Mouse (Mus musculus): ENCODE measurements at regions not wholly inside any gene's neighbourhood (a gene's known extent, or its start where the extent isn't known, plus 50 kb on each side); places are given as distances from the start of the nearest gene placed in this dataset.

DNA sequence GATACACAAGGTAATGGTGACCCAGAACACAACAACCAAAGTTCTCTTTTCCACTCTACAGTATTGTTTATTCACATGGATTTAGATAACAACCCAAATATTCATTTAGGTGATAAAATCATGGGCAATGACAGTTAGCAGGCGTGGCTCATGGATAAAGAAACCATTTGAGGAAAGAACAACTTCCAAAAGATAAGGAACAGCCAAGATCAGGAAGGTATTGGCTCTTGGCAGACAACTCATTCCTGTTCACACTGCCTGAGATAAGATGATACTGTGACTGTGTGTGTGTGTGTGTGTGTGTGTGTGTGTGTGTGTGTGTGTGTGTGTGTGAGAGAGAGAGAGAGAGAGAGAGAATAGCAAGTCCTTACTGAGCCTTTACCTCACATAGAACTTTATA lies 285.7 kb upstream of the Pard3b start:
- H3K9me3 ChIP-seq (ENCODE audit: control insufficient read depth, insufficient read depth, low read depth, low read length), result no peaks in the 10 kb centered on the region
- TF ChIP-seq HCFC1 (IDR thresholded peaks at IDR 0.05; ENCODE audit: borderline replicate concordance, insufficient read depth, low read length) (no peak), CHD2 (IDR thresholded peaks at IDR 0.05; ENCODE audit: low read depth, low read length) (no peak), MAFK (IDR thresholded peaks at IDR 0.05; ENCODE audit: insufficient read depth, low read depth, low read length) (no peak), ZC3H11A (IDR thresholded peaks at IDR 0.05; ENCODE audit: borderline replicate concordance, low read depth, low read length) (no peak), ZNF384 (IDR thresholded peaks at IDR 0.05; ENCODE audit: low read depth, low read length) (no peak)
- DNase-seq (ENCODE audit: low read depth, low spot score), result no peak
- no peak overlapping the region for H3K27ac ChIP-seq (ENCODE audit: insufficient read depth, low read depth, low read length, poor library complexity, severe bottlenecking)
- H3K36me3 ChIP-seq (ENCODE audit: control insufficient read depth, insufficient read depth, low read length, poor library complexity, severe bottlenecking), result no peaks in the 10 kb centered on the region
- in situ Hi-C loops (cut with MboI; ENCODE audit: low sequenced_read_pairs in 2 of 2, unreplicated experiment in 2 of 2), result no loop called here
- no peak overlapping the region for H3K9ac ChIP-seq (ENCODE audit: insufficient read depth, low read depth, low read length, poor library complexity, severe bottlenecking)
- no peak overlapping the region for H3K4me3 ChIP-seq (ENCODE audit: insufficient read depth in 1 of 2, low read depth in 1 of 2, low read length in 2 of 2, poor library complexity in 1 of 2, severe bottlenecking in 1 of 2)
- no peaks in the 10 kb centered on the region for H3K4me1 ChIP-seq (ENCODE audit: control insufficient read depth in 2 of 2, insufficient read depth in 2 of 2, low read length in 2 of 2, poor library complexity in 1 of 2)

DNA sequence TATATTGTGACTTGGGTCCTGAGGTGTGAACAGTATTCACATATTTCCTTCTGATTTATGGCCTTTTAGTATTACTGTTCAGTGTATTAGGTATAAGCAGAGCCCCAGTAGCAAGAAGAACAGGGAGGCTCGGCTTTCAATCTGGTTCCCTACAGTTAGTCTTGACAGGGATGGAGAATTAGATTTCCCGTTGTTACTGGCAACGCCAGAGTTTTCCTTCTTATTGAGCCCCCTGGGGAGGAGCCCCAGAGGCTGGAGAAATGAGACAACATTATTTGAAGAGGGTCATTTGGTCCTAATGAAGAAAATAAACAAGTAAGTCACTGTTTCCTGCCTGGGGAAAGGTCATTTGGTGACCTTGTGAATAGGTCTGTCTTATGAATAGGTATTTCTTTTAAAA lies 285.1 kb upstream of the Pard3b start:
- no peak for DNase-seq (ENCODE audit: low read depth, low spot score)
- H3K9me3 ChIP-seq (ENCODE audit: control insufficient read depth, insufficient read depth, low read depth, low read length), result no peaks in the 10 kb centered on the region
- no peaks in the 10 kb centered on the region for H3K36me3 ChIP-seq (ENCODE audit: control insufficient read depth, insufficient read depth, low read length, poor library complexity, severe bottlenecking)
- H3K4me1 ChIP-seq (ENCODE audit: control insufficient read depth in 2 of 2, insufficient read depth in 2 of 2, low read length in 2 of 2, poor library complexity in 1 of 2), result no peaks in the 10 kb centered on the region
- H3K9ac ChIP-seq (ENCODE audit: insufficient read depth, low read depth, low read length, poor library complexity, severe bottlenecking), result no peak overlapping the region
- H3K27ac ChIP-seq (ENCODE audit: insufficient read depth, low read depth, low read length, poor library complexity, severe bottlenecking), result no peak overlapping the region
- TF ChIP-seq ZNF384 (IDR thresholded peaks at IDR 0.05; ENCODE audit: low read depth, low read length), result no peak
- TF ChIP-seq CHD2 (IDR thresholded peaks at IDR 0.05; ENCODE audit: low read depth, low read length), result no peak
- no peak for TF ChIP-seq ZC3H11A (IDR thresholded peaks at IDR 0.05; ENCODE audit: borderline replicate concordance, low read depth, low read length)
- TF ChIP-seq HCFC1 (IDR thresholded peaks at IDR 0.05; ENCODE audit: borderline replicate concordance, insufficient read depth, low read length), result no peak
- TF ChIP-seq MAFK (IDR thresholded peaks at IDR 0.05; ENCODE audit: insufficient read depth, low read depth, low read length), result no peak
- H3K4me3 ChIP-seq (ENCODE audit: insufficient read depth in 1 of 2, low read depth in 1 of 2, low read length in 2 of 2, poor library complexity in 1 of 2, severe bottlenecking in 1 of 2), result no peak overlapping the region
- in situ Hi-C loops (cut with MboI; ENCODE audit: low sequenced_read_pairs in 2 of 2, unreplicated experiment in 2 of 2), result no loop called here

DNA sequence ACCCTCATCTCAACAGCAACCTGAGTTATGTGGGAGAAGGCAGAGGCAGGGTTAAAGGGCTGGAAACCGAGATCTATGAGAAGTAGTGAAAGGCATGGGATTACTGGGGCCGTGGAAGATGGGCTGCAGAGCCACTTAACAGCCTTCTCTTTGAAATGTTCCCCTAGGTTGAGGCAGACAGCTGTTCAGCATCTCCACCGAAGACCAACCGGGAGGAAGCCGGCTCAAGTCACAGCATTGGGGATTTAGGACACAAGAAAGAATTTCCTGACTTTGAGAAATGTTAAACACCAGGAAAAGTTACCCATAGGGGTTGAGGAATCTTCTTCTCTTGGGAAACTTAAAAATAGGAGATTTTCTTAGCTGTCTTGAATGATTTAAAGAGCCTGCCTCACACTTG lies 283.4 kb upstream of the Pard3b start:
- Histone ChIP-seq H3K27ac (ENCODE audit: insufficient read depth, low read depth, low read length, poor library complexity, severe bottlenecking) (no peak overlapping the region), H3K36me3 (ENCODE audit: control insufficient read depth, insufficient read depth, low read length, poor library complexity, severe bottlenecking) (no peaks in the 10 kb centered on the region), H3K9me3 (ENCODE audit: control insufficient read depth, insufficient read depth, low read depth, low read length) (no peaks in the 10 kb centered on the region), H3K4me1 (ENCODE audit: control insufficient read depth in 2 of 2, insufficient read depth in 2 of 2, low read length in 2 of 2, poor library complexity in 1 of 2) (no peaks in the 10 kb centered on the region), H3K9ac (ENCODE audit: insufficient read depth, low read depth, low read length, poor library complexity, severe bottlenecking) (no peak overlapping the region), H3K4me3 (ENCODE audit: insufficient read depth in 1 of 2, low read depth in 1 of 2, low read length in 2 of 2, poor library complexity in 1 of 2, severe bottlenecking in 1 of 2) (no peak overlapping the region)
- DNase-seq (ENCODE audit: low read depth, low spot score), result no peak
- in situ Hi-C loops (cut with MboI; ENCODE audit: low sequenced_read_pairs in 2 of 2, unreplicated experiment in 2 of 2), result no loop called here
- no peak for TF ChIP-seq ZC3H11A (IDR thresholded peaks at IDR 0.05; ENCODE audit: borderline replicate concordance, low read depth, low read length)
- TF ChIP-seq MAFK (IDR thresholded peaks at IDR 0.05; ENCODE audit: insufficient read depth, low read depth, low read length), result no peak
- no peak for TF ChIP-seq ZNF384 (IDR thresholded peaks at IDR 0.05; ENCODE audit: low read depth, low read length)
- no peak for TF ChIP-seq HCFC1 (IDR thresholded peaks at IDR 0.05; ENCODE audit: borderline replicate concordance, insufficient read depth, low read length)
- no peak for TF ChIP-seq CHD2 (IDR thresholded peaks at IDR 0.05; ENCODE audit: low read depth, low read length)

DNA sequence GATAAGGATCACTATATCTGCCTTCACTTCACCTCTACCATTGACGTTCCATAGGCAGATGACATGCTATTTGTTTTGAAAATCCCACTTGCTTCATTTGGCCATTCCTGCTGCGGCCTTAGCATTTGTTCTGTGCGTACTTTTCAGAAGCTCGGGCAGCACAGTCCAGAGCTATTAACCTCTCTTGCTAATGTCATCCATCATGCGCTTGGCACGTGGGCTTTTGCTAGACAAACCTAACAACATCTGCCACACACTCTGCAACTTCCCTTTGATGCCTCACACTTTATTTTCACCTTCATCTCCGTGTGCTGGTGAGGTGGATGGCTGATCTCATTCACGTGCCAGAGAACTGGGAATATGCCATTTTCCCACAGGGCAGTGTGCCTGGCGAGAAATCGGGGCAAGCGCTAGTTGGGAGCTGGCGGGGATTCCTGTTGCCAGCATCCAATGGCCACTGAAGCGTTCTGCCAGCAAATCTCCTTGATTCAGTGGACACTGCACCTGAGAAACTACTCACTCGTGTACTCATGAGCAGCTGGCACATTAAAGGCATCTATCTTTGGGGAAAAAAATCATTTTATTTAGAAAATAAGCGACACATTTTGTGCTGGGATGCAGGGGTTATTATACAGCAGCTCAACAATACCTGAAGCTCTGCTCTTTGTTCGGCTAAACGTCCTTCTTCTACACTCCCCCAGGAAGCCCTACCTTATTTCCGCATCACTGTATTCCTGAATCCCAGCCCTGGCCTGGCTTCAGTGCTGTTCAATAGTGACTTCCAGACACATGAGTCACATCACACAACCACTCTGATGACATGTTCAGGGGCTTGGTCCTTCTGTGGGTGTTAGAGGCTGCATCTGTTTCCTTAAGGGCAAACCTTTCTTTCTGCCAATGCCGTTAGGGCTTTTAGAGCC lies 279.4 kb upstream of the Pard3b start:
- in situ Hi-C loops (cut with MboI; ENCODE audit: low sequenced_read_pairs in 2 of 2, unreplicated experiment in 2 of 2), result no loop called here
- no peaks in the 10 kb centered on the region for H3K4me1 ChIP-seq (ENCODE audit: control insufficient read depth in 2 of 2, insufficient read depth in 2 of 2, low read length in 2 of 2, poor library complexity in 1 of 2)
- H3K36me3 ChIP-seq (ENCODE audit: control insufficient read depth, insufficient read depth, low read length, poor library complexity, severe bottlenecking), result no peaks in the 10 kb centered on the region
- no peak overlapping the region for H3K4me3 ChIP-seq (ENCODE audit: insufficient read depth in 1 of 2, low read depth in 1 of 2, low read length in 2 of 2, poor library complexity in 1 of 2, severe bottlenecking in 1 of 2)
- DNase-seq (ENCODE audit: low read depth, low spot score), result no peak
- no peak overlapping the region for H3K27ac ChIP-seq (ENCODE audit: insufficient read depth, low read depth, low read length, poor library complexity, severe bottlenecking)
- no peak for TF ChIP-seq ZC3H11A (IDR thresholded peaks at IDR 0.05; ENCODE audit: borderline replicate concordance, low read depth, low read length)
- no peak for TF ChIP-seq ZNF384 (IDR thresholded peaks at IDR 0.05; ENCODE audit: low read depth, low read length)
- no peak for TF ChIP-seq HCFC1 (IDR thresholded peaks at IDR 0.05; ENCODE audit: borderline replicate concordance, insufficient read depth, low read length)
- no peak for TF ChIP-seq MAFK (IDR thresholded peaks at IDR 0.05; ENCODE audit: insufficient read depth, low read depth, low read length)
- no peak for TF ChIP-seq CHD2 (IDR thresholded peaks at IDR 0.05; ENCODE audit: low read depth, low read length)
- H3K9ac ChIP-seq (ENCODE audit: insufficient read depth, low read depth, low read length, poor library complexity, severe bottlenecking), result no peak overlapping the region
- H3K9me3 ChIP-seq (ENCODE audit: control insufficient read depth, insufficient read depth, low read depth, low read length), result no peaks in the 10 kb centered on the region

Measured in ES-E14 (cell line).